Mouse (Mus musculus): ENCODE measurements at regions not wholly inside any gene's neighbourhood (a gene's known extent, or its start where the extent isn't known, plus 50 kb on each side); places are given as distances from the start of the nearest gene placed in this dataset.

GRCm38 (mm10) chr13:71555471-71555870, 408.1 kb downstream of the Irx1 start:
- Histone ChIP-seq H3K4me1 (ENCODE audit: control insufficient read depth, insufficient read depth) (no peaks in the 10 kb centered on the region), H3K9ac (replicated peaks; ENCODE audit: low read depth, low read length) (no peak overlapping the region), H3K4me2 (ENCODE audit: low read depth, low read length) (no peak overlapping the region), H3K9me3 (replicated peaks; ENCODE audit: control insufficient read depth, low read length) (no peaks in the 10 kb centered on the region), H3K4me3 (ENCODE audit: low read depth, low read length) (no peak overlapping the region), H3K27ac (ENCODE audit: low read depth) (no peak overlapping the region), H3K36me3 (replicated peaks; ENCODE audit: control insufficient read depth, insufficient read depth, low read length) (no peaks in the 10 kb centered on the region), H3K27me3 (ENCODE audit: control insufficient read depth, insufficient read depth, low read length) (no peaks in the 10 kb centered on the region)
- DNase-seq (ENCODE audit: low spot score) (no peak), ATAC-seq (ENCODE audit: insufficient read depth, low read depth) (no peak)
- TF ChIP-seq CTCF (IDR thresholded peaks at IDR 0.05; ENCODE audit: low read depth), result no peak
- WGBS, result 79% methylated on average over 6 of the region's 6 CpGs

GRCm38 (mm10) chr13:71550109-71550508, 413.4 kb downstream of the Irx1 start:
- no peak for DNase-seq (ENCODE audit: low spot score)
- Histone ChIP-seq H3K4me2 (ENCODE audit: low read depth, low read length) (no peak overlapping the region), H3K4me1 (ENCODE audit: control insufficient read depth, insufficient read depth) (no peaks in the 10 kb centered on the region), H3K9ac (replicated peaks; ENCODE audit: low read depth, low read length) (no peak overlapping the region), H3K27ac (ENCODE audit: low read depth) (no peak overlapping the region), H3K4me3 (ENCODE audit: low read depth, low read length) (no peak overlapping the region), H3K9me3 (replicated peaks; ENCODE audit: control insufficient read depth, low read length) (no peaks in the 10 kb centered on the region), H3K36me3 (replicated peaks; ENCODE audit: control insufficient read depth, insufficient read depth, low read length) (no peaks in the 10 kb centered on the region), H3K27me3 (ENCODE audit: control insufficient read depth, insufficient read depth, low read length) (no peaks in the 10 kb centered on the region)
- ATAC-seq (ENCODE audit: insufficient read depth, low read depth), result no peak
- TF ChIP-seq EP300 (IDR thresholded peaks at IDR 0.05; ENCODE audit: low read depth) (no peak), CTCF (IDR thresholded peaks at IDR 0.05; ENCODE audit: low read depth) (no peak)
- WGBS, result 32% methylated on average over 1 of the region's 1 CpGs

GRCm38 (mm10) chr13:71549206-71549831, 414.2 kb downstream of the Irx1 start:
- 76% methylated on average over 10 of the region's 10 CpGs for WGBS
- DNase-seq (ENCODE audit: low spot score) (no peak), ATAC-seq (ENCODE audit: insufficient read depth, low read depth) (no peak)
- H3K4me1 ChIP-seq (ENCODE audit: control insufficient read depth, insufficient read depth), result no peaks in the 10 kb centered on the region
- no peak overlapping the region for H3K4me2 ChIP-seq (ENCODE audit: low read depth, low read length)
- no peak overlapping the region for H3K9ac ChIP-seq (replicated peaks; ENCODE audit: low read depth, low read length)
- no peaks in the 10 kb centered on the region for H3K9me3 ChIP-seq (replicated peaks; ENCODE audit: control insufficient read depth, low read length)
- no peak overlapping the region for H3K27ac ChIP-seq (ENCODE audit: low read depth)
- no peaks in the 10 kb centered on the region for H3K36me3 ChIP-seq (replicated peaks; ENCODE audit: control insufficient read depth, insufficient read depth, low read length)
- no peak overlapping the region for H3K4me3 ChIP-seq (ENCODE audit: low read depth, low read length)
- TF ChIP-seq EP300 (IDR thresholded peaks at IDR 0.05; ENCODE audit: low read depth), result no peak
- no peak for TF ChIP-seq CTCF (IDR thresholded peaks at IDR 0.05; ENCODE audit: low read depth)
- no peaks in the 10 kb centered on the region for H3K27me3 ChIP-seq (ENCODE audit: control insufficient read depth, insufficient read depth, low read length)

GRCm38 (mm10) chr13:71538226-71538625, 425.3 kb downstream of the Irx1 start:
- H3K27me3 ChIP-seq (ENCODE audit: control insufficient read depth, insufficient read depth, low read length), result no peaks in the 10 kb centered on the region
- WGBS, result 34% methylated on average over 4 of the region's 4 CpGs
- H3K27ac ChIP-seq (ENCODE audit: low read depth), result no peak overlapping the region
- no peak overlapping the region for H3K4me2 ChIP-seq (ENCODE audit: low read depth, low read length)
- no peak overlapping the region for H3K9ac ChIP-seq (replicated peaks; ENCODE audit: low read depth, low read length)
- ATAC-seq (ENCODE audit: insufficient read depth, low read depth) (no peak), DNase-seq (ENCODE audit: low spot score) (no peak)
- TF ChIP-seq EP300 (IDR thresholded peaks at IDR 0.05; ENCODE audit: low read depth) (no peak), CTCF (IDR thresholded peaks at IDR 0.05; ENCODE audit: low read depth) (no peak)
- H3K4me3 ChIP-seq (ENCODE audit: low read depth, low read length), result no peak overlapping the region
- H3K4me1 ChIP-seq (ENCODE audit: control insufficient read depth, insufficient read depth), result no peaks in the 10 kb centered on the region
- no peaks in the 10 kb centered on the region for H3K36me3 ChIP-seq (replicated peaks; ENCODE audit: control insufficient read depth, insufficient read depth, low read length)
- H3K9me3 ChIP-seq (replicated peaks; ENCODE audit: control insufficient read depth, low read length), result no peaks in the 10 kb centered on the region

GRCm38 (mm10) chr13:71532796-71533351, 430.6 kb downstream of the Irx1 start:
- Histone ChIP-seq H3K36me3 (replicated peaks; ENCODE audit: control insufficient read depth, insufficient read depth, low read length) (no peaks in the 10 kb centered on the region), H3K4me1 (ENCODE audit: control insufficient read depth, insufficient read depth) (no peaks in the 10 kb centered on the region), H3K9me3 (replicated peaks; ENCODE audit: control insufficient read depth, low read length) (no peaks in the 10 kb centered on the region), H3K4me3 (ENCODE audit: low read depth, low read length) (no peak overlapping the region), H3K27me3 (ENCODE audit: control insufficient read depth, insufficient read depth, low read length) (no peaks in the 10 kb centered on the region), H3K27ac (ENCODE audit: low read depth) (no peak overlapping the region), H3K9ac (replicated peaks; ENCODE audit: low read depth, low read length) (no peak overlapping the region), H3K4me2 (ENCODE audit: low read depth, low read length) (no peak overlapping the region)
- DNase-seq (ENCODE audit: low spot score) (no peak), ATAC-seq (ENCODE audit: insufficient read depth, low read depth) (no peak)
- TF ChIP-seq CTCF (IDR thresholded peaks at IDR 0.05; ENCODE audit: low read depth), result no peak
- TF ChIP-seq EP300 (IDR thresholded peaks at IDR 0.05; ENCODE audit: low read depth), result no peak
- WGBS, result 48% methylated on average over 7 of the region's 7 CpGs
